Mouse (Mus musculus) cerebellum, adult 2 months (tissue): ENCODE data around the gene Ltbr. TPM values are rescaled to one million over a fixed set of nuclear protein-coding genes. Genes with fewer than 3 reads are reported as not detected.
A peak's percentile ranks its signal among the peaks of the same experiment; 100 is the strongest.
"Not testable (repeated sequence)": the region's sequence is repeated elsewhere in the genome, so short reads cannot be mapped to it uniquely, and the experiment has no call there.

ENCODE experiments used
- DNase-seq, 2 experiments: peaks; one replicate each; pipeline ENCODE4 v3.0.0; 2021
- H3K27ac ChIP-seq: fragments of 200-500 bp; 2 replicates; pipeline ENCODE4 v1.5.1; 2012; ENCODE audit warnings: low read length, control low read depth, inconsistent platforms; ENCODE audit not compliant: insufficient read depth
- H3K27me3 ChIP-seq: fragments of 200-500 bp; 2 replicates; pipeline ENCODE4 v1.6.1; 2012; ENCODE audit warnings: inconsistent platforms, mild to moderate bottlenecking, low read length, moderate library complexity; ENCODE audit not compliant: control insufficient read depth, insufficient read depth
- H3K4me1 ChIP-seq: fragments of 200-500 bp; 2 replicates; pipeline ENCODE4 v1.6.1; 2011; ENCODE audit warnings: low read length; ENCODE audit not compliant: control insufficient read depth, insufficient read depth
- H3K4me3 ChIP-seq: fragments of 200-500 bp; replicated peaks from 2 replicates; pipeline ENCODE3; 2011; ENCODE audit warnings: mild to moderate bottlenecking, low read depth, low read length, control low read depth; ENCODE audit not compliant: insufficient read depth
- CTCF ChIP-seq: fragments of 200-500 bp; IDR thresholded peaks from 2 replicates; pipeline ENCODE4 v1.5.1; 2011; ENCODE audit warnings: low read depth, mild to moderate bottlenecking, control low read depth, low read length, moderate library complexity, borderline replicate concordance; ENCODE audit not compliant: insufficient read depth
- POLR2A ChIP-seq: fragments of 200-500 bp; IDR thresholded peaks from 2 replicates; pipeline ENCODE4 v1.6.1; 2011; ENCODE audit warnings: low read length, control low read depth, borderline replicate concordance; ENCODE audit not compliant: insufficient read depth
- WGBS: fragments of 180-500 bp; shearing (Covaris S2); methylation state at CpG from one replicate; pipeline ENCODE4 v1.1.7; 2018; 5-methylcytosine and 5-hydroxymethylcytosine counted together
- polyA plus RNA-seq: library from polyadenylated mRNA; depleted of rRNA; stranded (reverse); fragments of >200 nt; gene quantifications from 2 replicates; pipeline ENCODE4 v1.2.3, GENCODE M21; 2012; rRNA removed

Gene Ltbr
- polyA plus RNA-seq, 1 experiment = 12.5 TPM

DNA sequence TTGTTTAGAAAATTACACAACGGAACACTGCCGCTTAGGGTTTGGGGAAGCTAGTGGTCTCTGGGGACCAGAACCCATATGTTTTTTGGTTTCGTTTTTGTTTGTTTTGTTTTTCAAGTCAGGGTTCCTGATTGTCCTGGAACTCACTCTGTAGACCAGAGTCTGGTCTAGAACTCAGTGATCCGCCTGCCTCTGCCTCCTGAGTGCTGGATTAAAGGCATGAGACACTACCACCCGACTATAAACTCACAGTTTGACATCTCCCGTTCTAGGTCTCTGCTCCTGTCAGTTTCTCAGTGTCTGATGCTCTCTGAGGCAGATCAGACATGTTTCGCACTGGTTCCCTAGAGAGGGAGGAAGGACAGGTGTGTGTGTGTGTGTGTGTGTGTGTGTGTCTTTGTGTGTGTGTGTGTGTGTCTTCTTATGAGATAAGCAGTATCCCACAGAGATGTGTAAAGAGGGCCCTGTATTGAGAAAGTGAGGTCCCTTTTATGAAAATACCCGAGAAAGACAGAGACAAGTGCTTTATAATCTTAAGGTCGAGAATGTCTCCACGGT is 41.4 kb downstream of the Ltbr start:
- no peak overlapping the region for H3K27ac ChIP-seq
- H3K27me3 ChIP-seq = no peaks in the 10 kb centered on the region
- WGBS = 75% methylated on average over 10 of the region's 10 CpGs
- H3K4me1 ChIP-seq = 0 out of 2 replicates have a peak, but pooled peaks cover 3% of the 10 kb centered on the region
- no peak for DNase-seq
- no peak overlapping the region for H3K4me3 ChIP-seq
- TF ChIP-seq CTCF (no peak), POLR2A (no peak)

DNA sequence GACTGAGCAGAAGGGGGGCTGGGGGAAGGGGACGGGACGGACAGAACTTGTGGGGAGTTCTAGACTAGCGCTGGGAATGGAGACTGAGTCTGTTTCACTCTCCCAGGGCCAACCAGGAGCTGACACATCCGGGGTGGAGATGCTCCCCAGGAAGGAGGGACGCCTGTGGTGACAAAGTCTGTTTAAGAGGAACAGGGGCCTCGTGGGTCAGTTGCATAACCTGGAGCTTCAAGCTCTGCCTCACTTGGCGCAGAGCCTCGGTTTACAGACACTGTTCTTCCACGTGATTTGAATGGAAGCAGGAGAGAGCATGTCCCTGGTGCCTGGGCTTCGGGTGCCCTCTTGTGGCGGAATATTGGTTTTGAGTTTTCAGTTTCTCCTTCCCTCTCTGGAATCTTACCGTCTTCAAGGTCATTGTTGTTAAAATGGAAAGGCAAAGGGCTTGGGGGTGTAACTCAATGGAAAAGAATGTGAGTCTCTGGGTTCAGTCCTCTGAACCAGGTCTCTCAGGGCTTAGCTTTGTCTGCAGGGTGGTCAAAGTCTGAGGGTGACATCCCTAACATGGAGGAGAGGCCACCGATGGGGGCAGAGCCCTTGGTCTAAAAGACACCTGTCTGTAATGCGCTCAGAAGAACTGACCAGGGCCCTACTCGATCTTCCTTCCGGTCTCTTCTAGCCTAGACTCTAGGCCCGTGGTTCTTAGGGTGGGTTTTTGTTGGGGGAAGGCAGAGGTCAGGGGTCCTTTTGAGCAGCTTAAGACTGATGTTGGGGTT is 42.0 kb downstream of the Ltbr start:
- TF ChIP-seq CTCF = peak; percentile 96
- no peak for TF ChIP-seq POLR2A
- H3K4me3 ChIP-seq = peak overlapping the region; percentile 11

DNA sequence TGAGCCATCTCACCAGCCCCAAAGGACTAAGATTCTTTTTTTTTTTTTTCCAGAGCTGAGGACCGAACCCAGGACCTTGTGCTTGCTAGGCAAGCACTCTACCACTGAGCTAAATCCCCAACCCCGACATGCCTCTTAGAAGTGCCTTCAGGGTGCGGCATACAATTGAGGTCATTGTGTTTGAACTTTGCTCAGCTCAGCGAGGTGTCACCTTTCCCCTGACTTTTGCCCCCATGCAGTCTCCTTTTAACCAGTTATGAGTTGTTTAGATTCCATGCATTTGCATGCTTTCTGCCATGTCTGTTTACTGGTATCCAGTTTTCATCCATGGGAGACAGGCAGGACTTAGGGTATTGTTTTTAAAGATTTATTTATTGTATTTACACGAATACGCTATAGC is 44.9 kb downstream of the Ltbr start:
- H3K27ac ChIP-seq = no peak overlapping the region
- 54% methylated on average over 6 of the region's 6 CpGs for WGBS
- no peak for DNase-seq
- TF ChIP-seq CTCF (no peak), POLR2A (no peak)
- no peak overlapping the region for H3K4me3 ChIP-seq
- no peaks in the 10 kb centered on the region for H3K27me3 ChIP-seq
- H3K4me1 ChIP-seq = 0 out of 2 replicates have a peak, but pooled peaks cover 3% of the 10 kb centered on the region

More for the DNA sequence above, 42.0 kb downstream of the Ltbr start:
- WGBS = 13% methylated on average over 17 of the region's 17 CpGs
- peak; percentile 92 to 94 for DNase-seq
- no peaks in the 10 kb centered on the region for H3K27me3 ChIP-seq
- H3K27ac ChIP-seq = 0 out of 2 replicates have a peak overlapping the region, but pooled peaks have one; percentile 10
- 0 out of 2 replicates have a peak, but pooled peaks cover 3% of the 10 kb centered on the region for H3K4me1 ChIP-seq

DNA sequence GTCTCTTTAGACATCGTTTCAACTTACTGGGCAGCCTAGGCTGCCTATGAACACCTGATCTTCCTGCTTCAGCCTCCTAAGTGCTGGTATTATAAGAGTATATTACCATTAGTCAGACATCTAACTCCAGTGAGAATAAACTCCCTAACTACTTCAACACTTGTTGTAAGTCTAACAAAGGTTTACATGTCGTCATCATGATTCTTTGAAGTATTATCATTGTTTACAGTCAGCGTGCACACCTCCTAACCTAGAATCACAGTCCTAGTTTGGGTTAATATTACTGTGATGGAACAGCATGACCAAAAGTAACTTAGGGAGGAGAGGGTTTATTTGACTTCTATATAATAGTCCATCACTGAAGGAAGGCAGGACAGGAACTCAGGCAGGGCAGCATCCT is 46.2 kb downstream of the Ltbr start:
- DNase-seq = no peak
- no peaks in the 10 kb centered on the region for H3K27me3 ChIP-seq
- TF ChIP-seq POLR2A = no peak
- TF ChIP-seq CTCF = no peak
- 86% methylated on average over 3 of the region's 3 CpGs for WGBS
- H3K27ac ChIP-seq = no peak overlapping the region
- no peak overlapping the region for H3K4me3 ChIP-seq
- H3K4me1 ChIP-seq = 0 out of 2 replicates have a peak, but pooled peaks cover 3% of the 10 kb centered on the region

DNA sequence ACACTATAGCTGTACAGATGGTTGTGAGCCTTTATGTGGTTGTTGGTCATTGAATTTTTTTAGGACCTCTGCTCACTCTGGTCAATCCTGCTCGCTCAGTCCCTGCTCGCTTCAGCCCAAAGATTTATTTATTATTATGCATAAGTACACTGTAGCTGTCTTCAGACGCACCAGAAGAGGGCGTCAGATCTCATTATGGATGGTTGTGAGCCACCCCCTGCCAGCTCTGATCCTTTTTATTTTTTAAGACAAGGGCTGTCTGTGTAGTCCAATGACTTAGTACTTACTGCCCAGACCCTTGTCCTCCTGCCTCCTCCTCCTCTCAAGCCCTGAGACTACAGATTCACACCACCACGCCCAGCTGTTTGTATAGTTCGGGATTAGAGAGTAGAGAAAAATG is 47.1 kb downstream of the Ltbr start:
- DNase-seq, H3K4me1 ChIP-seq, H3K27me3 ChIP-seq, H3K4me3 ChIP-seq, H3K27ac ChIP-seq: not testable (repeated sequence)
- WGBS = 53% methylated on average over 6 of the region's 6 CpGs

DNA sequence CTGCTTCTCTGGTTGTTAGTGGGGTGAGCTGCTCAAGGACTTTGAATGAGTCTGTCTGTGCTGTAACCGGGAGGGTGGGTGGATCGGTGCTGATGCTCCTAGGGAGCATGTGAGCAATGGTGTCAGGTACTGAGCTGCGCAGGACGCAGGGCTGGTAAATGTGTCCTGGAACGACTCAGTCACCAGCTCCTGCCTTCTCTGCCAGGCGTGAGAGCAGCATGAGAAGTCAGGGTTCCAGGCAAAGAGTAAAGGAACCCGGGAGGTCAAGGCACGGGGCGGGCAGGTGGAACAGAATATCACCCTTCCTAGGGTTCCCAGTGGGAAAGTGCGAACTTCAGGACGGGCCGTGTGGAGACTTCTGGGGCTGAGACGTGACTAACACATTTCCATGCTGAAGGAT is 47.6 kb downstream of the Ltbr start:
- no peak overlapping the region for H3K4me3 ChIP-seq
- no peak for DNase-seq
- no peak for TF ChIP-seq POLR2A
- no peak for TF ChIP-seq CTCF
- no peak overlapping the region for H3K27ac ChIP-seq
- 76% methylated on average over 13 of the region's 13 CpGs for WGBS
- no peaks in the 10 kb centered on the region for H3K27me3 ChIP-seq
- no peaks in the 10 kb centered on the region for H3K4me1 ChIP-seq

DNA sequence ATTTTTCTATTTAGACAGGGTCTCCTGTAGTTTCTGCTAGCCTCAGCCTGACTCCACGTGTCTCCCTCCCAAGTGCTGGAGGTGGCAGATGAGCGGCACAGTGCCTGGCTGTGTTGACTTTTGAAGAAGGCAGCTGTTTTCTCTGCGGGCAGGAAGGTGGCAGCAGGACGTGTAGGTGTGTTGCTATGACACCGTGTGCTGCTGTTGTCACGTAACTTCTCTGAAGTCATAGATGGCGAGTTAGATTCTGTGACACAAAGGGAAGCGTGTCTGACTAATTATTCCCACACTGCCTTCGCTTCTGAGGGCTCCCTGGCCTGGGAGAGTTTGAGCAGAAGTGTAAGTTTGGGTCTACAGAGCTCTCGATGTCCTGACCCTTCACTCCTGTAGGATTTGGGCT is 48.4 kb downstream of the Ltbr start:
- H3K4me3 ChIP-seq = no peak overlapping the region
- TF ChIP-seq CTCF = no peak
- TF ChIP-seq POLR2A = no peak
- no peak overlapping the region for H3K27ac ChIP-seq
- H3K27me3 ChIP-seq = no peaks in the 10 kb centered on the region
- 39% methylated on average over 10 of the region's 10 CpGs for WGBS
- DNase-seq = no peak
- no peaks in the 10 kb centered on the region for H3K4me1 ChIP-seq

DNA sequence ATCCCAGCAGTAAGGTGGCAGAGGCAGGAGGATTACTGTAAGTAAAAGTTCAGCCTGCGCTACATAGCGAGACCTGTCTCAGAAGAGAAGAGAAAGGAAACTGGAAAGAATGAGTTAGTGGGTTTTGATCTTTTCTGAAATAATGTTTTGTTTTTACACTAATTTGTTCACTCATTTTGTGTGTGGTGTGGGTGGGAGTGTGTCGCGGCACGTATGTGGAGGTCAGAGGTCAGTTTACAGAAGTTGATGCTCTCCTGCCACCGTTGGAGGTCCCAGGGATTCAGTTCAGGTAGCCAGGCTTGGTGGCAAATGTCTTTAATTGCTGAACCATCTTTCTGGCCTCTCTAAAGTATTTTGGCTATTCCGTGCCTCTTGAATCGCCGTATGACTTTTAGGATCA is 49.5 kb downstream of the Ltbr start:
- Histone ChIP-seq H3K4me1 (no peaks in the 10 kb centered on the region), H3K4me3 (no peak overlapping the region), H3K27me3 (no peaks in the 10 kb centered on the region), H3K27ac (no peak overlapping the region)
- WGBS = 89% methylated on average over 9 of the region's 9 CpGs
- DNase-seq = no peak
- TF ChIP-seq CTCF (no peak), POLR2A (no peak)

DNA sequence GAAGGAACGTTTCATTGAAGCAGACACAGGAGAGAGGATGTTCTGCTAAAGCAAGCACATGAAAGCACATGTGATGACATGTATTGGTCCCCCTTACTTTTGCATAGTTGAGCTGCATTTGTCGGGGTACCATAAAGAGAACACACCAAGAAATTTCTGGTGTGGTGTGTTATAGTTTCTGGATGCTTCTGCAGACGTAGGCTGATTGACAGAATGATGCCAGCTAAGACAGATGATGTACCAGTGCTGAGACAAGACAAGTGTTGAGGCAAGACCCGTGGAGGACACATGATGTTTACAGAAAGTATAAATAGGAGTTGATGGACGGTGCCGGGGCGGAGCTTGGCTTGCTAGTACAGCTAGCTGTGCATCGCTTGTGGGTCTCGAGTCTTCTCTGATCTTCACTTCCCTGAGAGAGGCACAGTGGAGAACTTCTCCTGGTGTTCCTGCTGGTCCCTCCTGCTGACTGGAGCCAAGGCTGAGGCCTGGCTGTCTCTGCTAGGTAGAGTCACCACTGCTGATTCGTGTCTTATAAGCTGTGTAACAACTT is 53.6 kb downstream of the Ltbr start:
- no peak overlapping the region for H3K27ac ChIP-seq
- 81% methylated on average over 10 of the region's 10 CpGs for WGBS
- no peaks in the 10 kb centered on the region for H3K27me3 ChIP-seq
- DNase-seq = no peak
- no peak for TF ChIP-seq POLR2A
- no peak for TF ChIP-seq CTCF
- H3K4me1 ChIP-seq = no peaks in the 10 kb centered on the region
- no peak overlapping the region for H3K4me3 ChIP-seq

Other genes with a start within 250 kb of the Ltbr start
- 0.57 and 0.84 TPM in 2 replicates for gene Lpar5, start 246.0 kb downstream of the Ltbr start, polyA plus RNA-seq
- gene Chd4, start 217.9 kb downstream of the Ltbr start, polyA plus RNA-seq = 110 and 112 TPM in 2 replicates
- 24.5 and 24.9 TPM in 2 replicates for gene Nop2, start 182.0 kb downstream of the Ltbr start, polyA plus RNA-seq
- 95.4 and 96.0 TPM in 2 replicates for gene Iffo1, start 168.6 kb downstream of the Ltbr start, polyA plus RNA-seq
- gene Gapdh, start 147.4 kb downstream of the Ltbr start, polyA plus RNA-seq = 5,061 and 5,782 TPM in 2 replicates
- gene Ncapd2, start 122.2 kb downstream of the Ltbr start, polyA plus RNA-seq = 80.8 and 85.4 TPM in 2 replicates
- 61.6 and 70.4 TPM in 2 replicates for gene Mrpl51, start 122.1 kb downstream of the Ltbr start, polyA plus RNA-seq
- gene Vamp1, start 98.3 kb downstream of the Ltbr start, polyA plus RNA-seq = 556 and 718 TPM in 2 replicates
- 6.3 TPM in 2 replicates for gene Tapbpl, start 82.0 kb downstream of the Ltbr start, polyA plus RNA-seq
- 0.13 TPM in 1 of 2 replicates, not detected in the other for gene Cd27, start 76.9 kb downstream of the Ltbr start, polyA plus RNA-seq
- not detected in 2 replicates for gene Tuba3a, start 27.8 kb downstream of the Ltbr start, polyA plus RNA-seq
- gene Scnn1a, start 6.8 kb upstream of the Ltbr start, polyA plus RNA-seq = 0.67 and 0.74 TPM in 2 replicates
- 11.4 and 11.8 TPM in 2 replicates for gene Tnfrsf1a, start 35.5 kb upstream of the Ltbr start, polyA plus RNA-seq
- gene Plekhg6, start 66.9 kb upstream of the Ltbr start, polyA plus RNA-seq = 0.06 and 0.10 TPM in 2 replicates
- 91.2 and 96.9 TPM in 2 replicates for gene Cd9, start 180.9 kb upstream of the Ltbr start, polyA plus RNA-seq
- gene Vwf, start 232.9 kb upstream of the Ltbr start, polyA plus RNA-seq = 15.0 and 20.2 TPM in 2 replicates